Mouse (Mus musculus): ENCODE data around the gene Slc17a5. TPM values are rescaled to one million over a fixed set of nuclear protein-coding genes. Genes with fewer than 3 reads are reported as not detected.

Gene Slc17a5
- total and polyA plus RNA-seq, 2 experiments, result 10.9 to 16.4 TPM

- no peak for DNase-seq (ENCODE audit: extremely low read depth, low read depth, low spot score)
- H3K4me1 ChIP-seq (ENCODE audit: control insufficient read depth, insufficient read depth, low read length), result peaks cover 4% of the 10 kb centered on the region; the same call in 1 of the 2 replicates
- no peaks in the 10 kb centered on the region for H3K79me2 ChIP-seq (ENCODE audit: control insufficient read depth, insufficient read depth, low read length)
- H3K4me3 ChIP-seq (ENCODE audit: insufficient read depth, low read depth, low read length), result no peak overlapping the region
- 74% methylated on average over 6 of the region's 6 CpGs for WGBS
- H3K36me3 ChIP-seq (ENCODE audit: control insufficient read depth, insufficient read depth, low read length), result peaks cover 10% of the 10 kb centered on the region
- no peak overlapping the region for H3K9ac ChIP-seq (ENCODE audit: low read depth, low read length)
- TF ChIP-seq CTCF (IDR thresholded peaks at IDR 0.05; ENCODE audit: low read depth, low read length), result no peak
- no peak for TF ChIP-seq POLR2A (IDR thresholded peaks at IDR 0.05; ENCODE audit: extremely low read depth, insufficient read depth, low read length)
- H3K27ac ChIP-seq (replicated peaks; ENCODE audit: insufficient read depth, low read depth, low read length), result no peak overlapping the region
- no peaks in the 10 kb centered on the region for H3K27me3 ChIP-seq (ENCODE audit: control insufficient read depth, insufficient read depth, low read length)
These were observed 49.4 kb downstream of the Slc17a5 start for GRCm38 (mm10) chr9:78538421-78538820.

GRCm38 (mm10) chr9:78537154-78537873 lies 50.5 kb downstream of the Slc17a5 start:
- DNase-seq (ENCODE audit: extremely low read depth, low read depth, low spot score), result no peak
- H3K27me3 ChIP-seq (ENCODE audit: control insufficient read depth, insufficient read depth, low read length), result no peaks in the 10 kb centered on the region

GRCm38 (mm10) chr9:78534606-78535005 lies 53.2 kb downstream of the Slc17a5 start:
- TF ChIP-seq POLR2A (IDR thresholded peaks at IDR 0.05; ENCODE audit: extremely low read depth, insufficient read depth, low read length) (no peak), CTCF (IDR thresholded peaks at IDR 0.05; ENCODE audit: low read depth, low read length) (no peak)
- Histone ChIP-seq H3K36me3 (ENCODE audit: control insufficient read depth, insufficient read depth, low read length) (peaks cover 3% of the 10 kb centered on the region), H3K79me2 (ENCODE audit: control insufficient read depth, insufficient read depth, low read length) (no peaks in the 10 kb centered on the region), H3K4me3 (ENCODE audit: insufficient read depth, low read depth, low read length) (no peak overlapping the region), H3K4me1 (ENCODE audit: control insufficient read depth, insufficient read depth, low read length) (peaks cover 18% of the 10 kb centered on the region; the same call in 1 of the 2 replicates), H3K27ac (replicated peaks; ENCODE audit: insufficient read depth, low read depth, low read length) (no peak overlapping the region), H3K9ac (ENCODE audit: low read depth, low read length) (no peak overlapping the region), H3K27me3 (ENCODE audit: control insufficient read depth, insufficient read depth, low read length) (no peaks in the 10 kb centered on the region)
- DNase-seq (ENCODE audit: extremely low read depth, low read depth, low spot score), result peak; percentile 52
- 70% methylated on average over 7 of the region's 7 CpGs for WGBS

More at GRCm38 (mm10) chr9:78537154-78537873, 50.5 kb downstream of the Slc17a5 start:
- Histone ChIP-seq H3K4me3 (ENCODE audit: insufficient read depth, low read depth, low read length) (no peak overlapping the region), H3K79me2 (ENCODE audit: control insufficient read depth, insufficient read depth, low read length) (no peaks in the 10 kb centered on the region), H3K4me1 (ENCODE audit: control insufficient read depth, insufficient read depth, low read length) (peaks cover 8% of the 10 kb centered on the region; the same call in 1 of the 2 replicates), H3K9ac (ENCODE audit: low read depth, low read length) (no peak overlapping the region), H3K36me3 (ENCODE audit: control insufficient read depth, insufficient read depth, low read length) (peaks cover 10% of the 10 kb centered on the region), H3K27ac (replicated peaks; ENCODE audit: insufficient read depth, low read depth, low read length) (no peak overlapping the region)
- WGBS, result 94% methylated on average over 9 of the region's 9 CpGs
- no peak for TF ChIP-seq POLR2A (IDR thresholded peaks at IDR 0.05; ENCODE audit: extremely low read depth, insufficient read depth, low read length)
- no peak for TF ChIP-seq CTCF (IDR thresholded peaks at IDR 0.05; ENCODE audit: low read depth, low read length)

GRCm38 (mm10) chr9:78533296-78533935 lies 54.4 kb downstream of the Slc17a5 start:
- Histone ChIP-seq H3K9ac (ENCODE audit: low read depth, low read length) (peak overlapping the region; percentile 60), H3K36me3 (ENCODE audit: control insufficient read depth, insufficient read depth, low read length) (peaks cover 2% of the 10 kb centered on the region; the same call in 1 of the 2 replicates), H3K4me3 (ENCODE audit: insufficient read depth, low read depth, low read length) (no peak overlapping the region), H3K27ac (replicated peaks; ENCODE audit: insufficient read depth, low read depth, low read length) (peak overlapping the region; percentile 98), H3K27me3 (ENCODE audit: control insufficient read depth, insufficient read depth, low read length) (no peaks in the 10 kb centered on the region), H3K79me2 (ENCODE audit: control insufficient read depth, insufficient read depth, low read length) (no peaks in the 10 kb centered on the region), H3K4me1 (ENCODE audit: control insufficient read depth, insufficient read depth, low read length) (peaks cover 18% of the 10 kb centered on the region; the same call in 1 of the 2 replicates)
- TF ChIP-seq CTCF (IDR thresholded peaks at IDR 0.05; ENCODE audit: low read depth, low read length) (no peak), POLR2A (IDR thresholded peaks at IDR 0.05; ENCODE audit: extremely low read depth, insufficient read depth, low read length) (peak; percentile 45; the same call in 1 of the 2 replicates)
- WGBS, result 32% methylated on average over 18 of the region's 18 CpGs
- peak; percentile 91 for DNase-seq (ENCODE audit: extremely low read depth, low read depth, low spot score)

- peaks cover 19% of the 10 kb centered on the region; the same call in 1 of the 2 replicates for H3K4me1 ChIP-seq (ENCODE audit: control insufficient read depth, insufficient read depth, low read length)
- no peaks in the 10 kb centered on the region for H3K27me3 ChIP-seq (ENCODE audit: control insufficient read depth, insufficient read depth, low read length)
- H3K79me2 ChIP-seq (ENCODE audit: control insufficient read depth, insufficient read depth, low read length), result no peaks in the 10 kb centered on the region
- peak overlapping the region; percentile 85 for H3K9ac ChIP-seq (ENCODE audit: low read depth, low read length)
- H3K36me3 ChIP-seq (ENCODE audit: control insufficient read depth, insufficient read depth, low read length), result no peaks in the 10 kb centered on the region; the same call in 1 of the 2 replicates
- peak overlapping the region; percentile 98 for H3K27ac ChIP-seq (replicated peaks; ENCODE audit: insufficient read depth, low read depth, low read length)
- no peak for TF ChIP-seq POLR2A (IDR thresholded peaks at IDR 0.05; ENCODE audit: extremely low read depth, insufficient read depth, low read length)
- no peak for TF ChIP-seq CTCF (IDR thresholded peaks at IDR 0.05; ENCODE audit: low read depth, low read length)
- peak overlapping the region; percentile 13; the same call in 1 of the 2 replicates for H3K4me3 ChIP-seq (ENCODE audit: insufficient read depth, low read depth, low read length)
- DNase-seq (ENCODE audit: extremely low read depth, low read depth, low spot score), result peak; percentile 99
- WGBS, result 4% methylated on average over 9 of the region's 9 CpGs
These were observed 55.5 kb downstream of the Slc17a5 start for GRCm38 (mm10) chr9:78532341-78532819.
